Mouse (Mus musculus) small intestine, adult 2 months (tissue): ENCODE results near the gene Ndufs7.

Source experiments
- CTCF ChIP-seq: fragments of 200-500 bp; IDR thresholded peaks from 2 replicates; pipeline ENCODE4 v1.5.1; 2012; ENCODE audit warnings: low read depth, mild to moderate bottlenecking, control low read depth, inconsistent platforms, low read length, moderate library complexity, mixed read lengths; ENCODE audit not compliant: insufficient replicate concordance, insufficient read length; ENCODE audit errors: extremely low read depth
- POLR2A ChIP-seq: fragments of 200-500 bp; IDR thresholded peaks from 2 replicates; pipeline ENCODE4 v1.6.1; 2012; ENCODE audit warnings: low read depth, mild to moderate bottlenecking, control low read depth, inconsistent platforms, low read length, moderate library complexity

GRCm38 (mm10) chr10:80270734-80271181 lies 21.8 kb downstream of the Ndufs7 start:
- no peak for TF ChIP-seq CTCF
- TF ChIP-seq POLR2A = no peak
